Mouse (Mus musculus): ENCODE results near the gene P2ry10.

GRCm38 (mm10) chrX:107150752-107151515, 62.6 kb downstream of the P2ry10 start:
- no peak for TF ChIP-seq CTCF (IDR thresholded peaks at IDR 0.05; ENCODE audit: low read depth)
- no peak; the same call in 1 of the 2 replicates for TF ChIP-seq EP300 (IDR thresholded peaks at IDR 0.05; ENCODE audit: low read depth)
